Mouse (Mus musculus) CD8-positive naive resting alpha-beta T cell, adult 2 months (primary cell): ENCODE data around the gene Prkg1.

Experiments used
- DNase-seq, 2 experiments: peaks; one replicate each; pipeline ENCODE4 v3.0.0; 2022; ENCODE audit warnings: low read depth in 2 of 2, low spot score in 2 of 2

Prkg1 gene

GRCm38 (mm10) chr19:30901025-30901424, 863.8 kb downstream of the Prkg1 start:
- DNase-seq: no peak

GRCm38 (mm10) chr19:30890377-30890776, 874.5 kb downstream of the Prkg1 start:
- DNase-seq: no peak

GRCm38 (mm10) chr19:30889851-30890250, 875.0 kb downstream of the Prkg1 start:
- no peak for DNase-seq

GRCm38 (mm10) chr19:30861441-30861840, 903.4 kb downstream of the Prkg1 start:
- DNase-seq: no peak

- no peak for DNase-seq
Observed at GRCm38 (mm10) chr19:30851023-30851422, 913.8 kb downstream of the Prkg1 start.

- no peak for DNase-seq
Observed at GRCm38 (mm10) chr19:30844916-30845315, 919.9 kb downstream of the Prkg1 start.

GRCm38 (mm10) chr19:30843637-30844036, 921.2 kb downstream of the Prkg1 start:
- no peak for DNase-seq

GRCm38 (mm10) chr19:30843052-30843564, 921.7 kb downstream of the Prkg1 start:
- DNase-seq: no peak

- no peak for DNase-seq
Observed at GRCm38 (mm10) chr19:30842640-30843039, 922.2 kb downstream of the Prkg1 start.

- DNase-seq: no peak
Observed at GRCm38 (mm10) chr19:30833045-30833651, 931.7 kb downstream of the Prkg1 start.

- no peak for DNase-seq
Observed at GRCm38 (mm10) chr19:30829231-30829775, 935.5 kb downstream of the Prkg1 start.

GRCm38 (mm10) chr19:30827820-30828219, 937.0 kb downstream of the Prkg1 start:
- DNase-seq: no peak

- DNase-seq: no peak
Observed at GRCm38 (mm10) chr19:30826106-30826505, 938.7 kb downstream of the Prkg1 start.

GRCm38 (mm10) chr19:30815661-30816060, 949.2 kb downstream of the Prkg1 start:
- DNase-seq: no peak

- DNase-seq: no peak
Observed at GRCm38 (mm10) chr19:30806265-30806664, 958.6 kb downstream of the Prkg1 start.

GRCm38 (mm10) chr19:30780803-30781202, 984.0 kb downstream of the Prkg1 start:
- no peak for DNase-seq

GRCm38 (mm10) chr19:30768316-30768715, 996.5 kb downstream of the Prkg1 start:
- no peak for DNase-seq

GRCm38 (mm10) chr19:30744426-30744825, 1020.4 kb downstream of the Prkg1 start:
- DNase-seq: no peak

- DNase-seq: no peak
Observed at GRCm38 (mm10) chr19:30699130-30699529, 1065.7 kb downstream of the Prkg1 start.

GRCm38 (mm10) chr19:30691258-30691657, 1073.6 kb downstream of the Prkg1 start:
- no peak for DNase-seq

GRCm38 (mm10) chr19:30690691-30691090, 1074.1 kb downstream of the Prkg1 start:
- no peak for DNase-seq

GRCm38 (mm10) chr19:30687942-30688341, 1076.9 kb downstream of the Prkg1 start:
- DNase-seq: no peak

GRCm38 (mm10) chr19:30676308-30676707, 1088.5 kb downstream of the Prkg1 start:
- no peak for DNase-seq
